Mouse (Mus musculus): ENCODE results near the gene Efcab1. TPM values are rescaled to one million over a fixed set of nuclear protein-coding genes. Genes with fewer than 3 reads are reported as not detected.
"Not testable (repeated sequence)": the region's sequence is repeated elsewhere in the genome, so short reads cannot be mapped to it uniquely, and the experiment has no call there.

Gene Efcab1
- 21.5 and 24.0 TPM in 2 replicates for polyA plus RNA-seq (2015; fragmentation: Nextera tagmentation; extraction: Ambion mirVana)

- peak; percentile 100 for ATAC-seq
- 3% methylated on average over 15 of the region's 15 CpGs for WGBS
- H3K27me3 ChIP-seq (ENCODE audit: control insufficient read depth, insufficient read depth, low read depth, low read length), result no peaks in the 10 kb centered on the region
Measured at GRCm38 (mm10) chr16:14906393-14907100, at the start of gene Efcab1. TSS of gene Efcab1 (plus strand) at chr16:14906606.

DNA sequence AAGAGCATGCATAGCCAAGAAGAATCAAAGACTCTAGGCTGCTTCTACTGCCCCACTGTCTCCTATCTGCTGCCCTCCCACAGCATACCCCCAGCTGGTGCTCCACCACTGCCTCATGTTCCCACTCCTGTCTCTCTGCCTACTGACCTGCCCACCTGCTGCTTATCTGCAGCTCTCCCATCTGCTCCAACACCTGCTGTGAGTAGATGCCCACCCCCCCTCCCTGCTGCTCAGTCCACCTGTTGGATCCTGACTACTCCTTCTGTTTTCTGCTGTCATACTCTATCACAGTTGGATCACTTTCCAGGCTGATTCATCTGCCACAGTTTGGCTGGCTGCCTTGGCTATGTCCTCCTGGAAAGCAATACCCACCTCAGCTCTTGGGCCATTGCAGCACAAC is 47.0 kb upstream of the Efcab1 start:
- Histone ChIP-seq H3K9ac (ENCODE audit: low read depth, low read length) (no peak overlapping the region), H3K27ac (ENCODE audit: low read length) (no peak overlapping the region), H3K4me1 (ENCODE audit: control insufficient read depth, insufficient read depth, low read length) (no peaks in the 10 kb centered on the region), H3K36me3 (ENCODE audit: control insufficient read depth, insufficient read depth, low read length) (no peaks in the 10 kb centered on the region), H3K27me3 (ENCODE audit: control insufficient read depth, insufficient read depth, low read depth, low read length) (no peaks in the 10 kb centered on the region), H3K9me3 (replicated peaks; ENCODE audit: control insufficient read depth, low read length, poor library complexity, severe bottlenecking) (no peaks in the 10 kb centered on the region), H3K4me2 (ENCODE audit: low read length) (no peak overlapping the region), H3K4me3 (ENCODE audit: low read depth, low read length) (no peak overlapping the region)
- ATAC-seq, result no peak

More at GRCm38 (mm10) chr16:14906393-14907100, at the start of gene Efcab1:
- Histone ChIP-seq H3K9me3 (replicated peaks; ENCODE audit: control insufficient read depth, low read length, poor library complexity, severe bottlenecking) (no peaks in the 10 kb centered on the region), H3K4me3 (ENCODE audit: low read depth, low read length) (peak within 1 kb of the TSS; percentile 38), H3K4me2 (ENCODE audit: low read length) (peak within 1 kb of the TSS; percentile 40), H3K4me1 (ENCODE audit: control insufficient read depth, insufficient read depth, low read length) (peaks cover 6% of the 10 kb centered on the region), H3K36me3 (ENCODE audit: control insufficient read depth, insufficient read depth, low read length) (no peaks in the 10 kb centered on the region), H3K27ac (ENCODE audit: low read length) (peak within 1 kb of the TSS; percentile 82), H3K9ac (ENCODE audit: low read depth, low read length) (peak within 1 kb of the TSS; percentile 6; the same call in 1 of the 2 replicates)

DNA sequence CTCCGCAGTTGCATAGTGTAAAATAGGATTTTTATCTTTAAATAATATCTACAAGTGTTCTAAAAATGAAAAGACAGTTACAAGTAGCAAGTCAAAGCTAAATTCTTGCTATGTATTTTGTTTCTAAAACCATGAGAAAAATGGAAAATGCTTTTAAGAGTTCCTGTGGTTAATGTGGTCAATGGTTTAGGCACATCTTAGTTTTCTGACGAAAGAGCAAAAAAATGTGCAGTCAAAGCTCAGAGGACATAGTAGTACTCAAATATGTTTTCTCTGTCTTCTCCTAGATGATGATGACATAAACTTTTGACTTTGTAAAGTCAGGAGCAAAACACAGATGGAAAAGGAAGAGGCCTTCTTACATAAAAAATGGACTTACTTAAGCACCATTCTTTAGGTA is 21.5 kb upstream of the Efcab1 start:
- Histone ChIP-seq H3K9me3 (replicated peaks; ENCODE audit: control insufficient read depth, low read length, poor library complexity, severe bottlenecking) (no peaks in the 10 kb centered on the region), H3K4me3 (ENCODE audit: low read depth, low read length) (no peak overlapping the region), H3K9ac (ENCODE audit: low read depth, low read length) (no peak overlapping the region), H3K4me1 (ENCODE audit: control insufficient read depth, insufficient read depth, low read length) (no peaks in the 10 kb centered on the region), H3K27me3 (ENCODE audit: control insufficient read depth, insufficient read depth, low read depth, low read length) (no peaks in the 10 kb centered on the region), H3K36me3 (ENCODE audit: control insufficient read depth, insufficient read depth, low read length) (no peaks in the 10 kb centered on the region), H3K27ac (ENCODE audit: low read length) (no peak overlapping the region), H3K4me2 (ENCODE audit: low read length) (no peak overlapping the region)
- 96% methylated on average over 2 of the region's 2 CpGs for WGBS
- ATAC-seq, result no peak

DNA sequence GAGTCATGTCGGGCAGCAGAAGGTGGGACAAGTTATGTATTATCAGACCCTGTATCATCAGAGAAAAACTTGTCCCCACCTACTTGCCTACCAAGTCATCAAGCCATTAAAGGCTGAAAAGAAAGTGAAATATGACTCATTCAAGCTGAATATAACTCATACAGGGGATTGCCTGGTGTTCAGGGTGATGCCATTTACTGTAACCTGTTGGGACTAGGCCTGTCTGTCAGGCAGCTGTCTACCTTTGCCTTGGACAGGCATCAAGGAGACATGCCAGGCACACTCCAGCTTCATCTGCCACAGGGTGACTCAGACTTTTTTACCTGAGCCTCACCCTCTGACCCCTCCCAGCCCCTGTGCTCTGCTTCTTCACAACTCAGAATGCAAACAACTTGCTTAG is 21.0 kb upstream of the Efcab1 start:
- no peaks in the 10 kb centered on the region for H3K36me3 ChIP-seq (ENCODE audit: control insufficient read depth, insufficient read depth, low read length)
- 79% methylated on average over 1 of the region's 1 CpGs for WGBS
- ATAC-seq, result no peak
- H3K27me3 ChIP-seq (ENCODE audit: control insufficient read depth, insufficient read depth, low read depth, low read length), result no peaks in the 10 kb centered on the region
- H3K4me1 ChIP-seq (ENCODE audit: control insufficient read depth, insufficient read depth, low read length), result no peaks in the 10 kb centered on the region
- H3K27ac ChIP-seq (ENCODE audit: low read length), result no peak overlapping the region
- no peak overlapping the region for H3K4me2 ChIP-seq (ENCODE audit: low read length)
- H3K4me3 ChIP-seq (ENCODE audit: low read depth, low read length), result no peak overlapping the region
- H3K9ac ChIP-seq (ENCODE audit: low read depth, low read length), result no peak overlapping the region
- no peaks in the 10 kb centered on the region for H3K9me3 ChIP-seq (replicated peaks; ENCODE audit: control insufficient read depth, low read length, poor library complexity, severe bottlenecking)

DNA sequence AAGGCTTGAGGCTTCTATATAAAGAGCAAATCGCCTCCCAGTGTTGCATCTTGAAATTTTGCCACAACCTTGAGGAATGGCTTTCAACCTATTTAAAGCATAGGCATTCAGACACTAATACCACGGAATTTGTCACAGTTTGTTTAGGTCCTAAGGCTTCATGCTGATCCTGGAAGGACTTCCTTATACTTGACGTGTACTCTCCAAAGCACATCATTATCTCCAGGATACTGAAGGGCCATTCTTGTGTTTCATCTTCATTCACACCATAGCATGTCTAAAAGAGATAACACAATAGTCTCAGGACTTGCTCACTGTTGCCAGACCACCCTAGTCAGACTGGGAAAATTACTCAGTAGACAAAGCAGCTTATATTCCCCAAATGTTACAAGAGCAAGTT is 13.9 kb upstream of the Efcab1 start:
- no peak overlapping the region for H3K4me3 ChIP-seq (ENCODE audit: low read depth, low read length)
- no peak overlapping the region for H3K4me2 ChIP-seq (ENCODE audit: low read length)
- no peaks in the 10 kb centered on the region for H3K9me3 ChIP-seq (replicated peaks; ENCODE audit: control insufficient read depth, low read length, poor library complexity, severe bottlenecking)
- H3K36me3 ChIP-seq (ENCODE audit: control insufficient read depth, insufficient read depth, low read length), result no peaks in the 10 kb centered on the region
- no peak overlapping the region for H3K9ac ChIP-seq (ENCODE audit: low read depth, low read length)
- 56% methylated on average over 3 of the region's 3 CpGs for WGBS
- H3K4me1 ChIP-seq (ENCODE audit: control insufficient read depth, insufficient read depth, low read length), result no peaks in the 10 kb centered on the region
- no peak overlapping the region for H3K27ac ChIP-seq (ENCODE audit: low read length)
- no peak for ATAC-seq
- no peaks in the 10 kb centered on the region for H3K27me3 ChIP-seq (ENCODE audit: control insufficient read depth, insufficient read depth, low read depth, low read length)

DNA sequence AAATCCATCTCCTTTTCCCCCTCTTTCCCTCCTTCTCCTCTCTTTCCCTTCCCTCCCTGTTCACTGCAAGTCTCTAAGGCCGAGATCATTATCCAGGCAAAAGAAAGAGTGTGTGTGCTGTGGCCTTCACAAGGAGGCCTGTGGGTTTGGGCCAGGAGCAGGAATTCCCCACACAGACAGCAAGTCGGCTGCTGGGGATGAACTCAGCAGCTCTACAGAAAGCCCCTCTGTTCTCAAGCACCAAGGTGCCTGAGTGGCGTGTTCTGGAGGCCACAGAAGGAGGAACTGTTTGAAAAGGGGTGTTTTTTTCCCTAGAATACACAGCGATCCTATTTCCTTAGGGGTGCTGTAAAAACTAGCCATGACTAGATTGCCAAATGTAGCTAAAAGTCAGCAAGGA is 12.5 kb upstream of the Efcab1 start:
- no peaks in the 10 kb centered on the region for H3K27me3 ChIP-seq (ENCODE audit: control insufficient read depth, insufficient read depth, low read depth, low read length)
- H3K4me1 ChIP-seq (ENCODE audit: control insufficient read depth, insufficient read depth, low read length), result no peaks in the 10 kb centered on the region
- H3K27ac ChIP-seq (ENCODE audit: low read length), result no peak overlapping the region
- H3K4me3 ChIP-seq (ENCODE audit: low read depth, low read length), result no peak overlapping the region
- 67% methylated on average over 4 of the region's 4 CpGs for WGBS
- no peak overlapping the region for H3K4me2 ChIP-seq (ENCODE audit: low read length)
- H3K9ac ChIP-seq (ENCODE audit: low read depth, low read length), result no peak overlapping the region
- ATAC-seq, result no peak
- no peaks in the 10 kb centered on the region for H3K36me3 ChIP-seq (ENCODE audit: control insufficient read depth, insufficient read depth, low read length)
- H3K9me3 ChIP-seq (replicated peaks; ENCODE audit: control insufficient read depth, low read length, poor library complexity, severe bottlenecking), result no peaks in the 10 kb centered on the region

DNA sequence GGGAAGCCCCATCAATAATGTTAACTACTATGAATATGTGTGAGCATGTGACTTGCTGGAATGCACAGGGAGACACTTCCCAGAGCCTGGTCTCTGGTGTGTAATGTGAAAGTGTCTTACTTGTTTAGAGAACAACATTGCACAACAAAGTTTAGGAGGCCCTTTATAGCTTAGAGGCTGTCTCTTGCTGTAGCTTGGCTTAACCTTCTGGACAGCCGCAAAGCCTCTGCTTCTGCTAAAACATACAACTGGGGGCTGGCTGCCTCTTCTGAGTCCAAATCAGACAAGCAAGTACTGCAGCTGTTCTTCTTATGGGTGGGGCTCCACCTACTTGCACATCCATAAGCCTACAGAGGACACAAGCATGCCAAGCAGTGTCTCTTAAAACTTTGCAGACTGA is 11.7 kb upstream of the Efcab1 start:
- H3K4me2 ChIP-seq (ENCODE audit: low read length), result no peak overlapping the region
- WGBS, result 100% methylated on average over 1 of the region's 1 CpGs

DNA sequence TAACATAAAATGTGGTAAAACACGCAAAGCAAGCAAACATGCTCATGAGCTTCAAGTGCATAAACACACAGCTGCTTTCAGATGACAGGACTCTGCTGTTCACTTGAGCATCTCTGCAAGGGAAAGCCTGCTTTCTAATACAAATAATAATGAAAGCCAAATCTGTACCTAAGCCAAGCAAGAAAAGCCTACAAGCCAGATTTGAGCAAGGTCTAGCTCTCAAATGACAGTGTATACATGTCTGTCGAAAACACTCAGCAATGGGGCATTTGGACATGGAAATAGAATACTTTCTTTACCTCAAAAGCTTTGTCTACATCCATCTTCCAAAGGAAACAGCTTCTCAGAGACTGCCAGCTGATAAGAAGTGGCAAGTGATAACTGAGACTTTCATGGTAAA is 10.9 kb upstream of the Efcab1 start:
- no peak overlapping the region for H3K4me3 ChIP-seq (ENCODE audit: low read depth, low read length)
- H3K9me3 ChIP-seq (replicated peaks; ENCODE audit: control insufficient read depth, low read length, poor library complexity, severe bottlenecking), result no peaks in the 10 kb centered on the region
- H3K9ac ChIP-seq (ENCODE audit: low read depth, low read length), result no peak overlapping the region
- no peak for ATAC-seq
- no peaks in the 10 kb centered on the region for H3K4me1 ChIP-seq (ENCODE audit: control insufficient read depth, insufficient read depth, low read length)
- WGBS, result 91% methylated on average over 2 of the region's 2 CpGs
- no peak overlapping the region for H3K27ac ChIP-seq (ENCODE audit: low read length)
- no peaks in the 10 kb centered on the region for H3K36me3 ChIP-seq (ENCODE audit: control insufficient read depth, insufficient read depth, low read length)
- no peak overlapping the region for H3K4me2 ChIP-seq (ENCODE audit: low read length)
- no peaks in the 10 kb centered on the region for H3K27me3 ChIP-seq (ENCODE audit: control insufficient read depth, insufficient read depth, low read depth, low read length)

More for the DNA sequence above, 11.7 kb upstream of the Efcab1 start:
- Histone ChIP-seq H3K27ac (ENCODE audit: low read length) (no peak overlapping the region), H3K27me3 (ENCODE audit: control insufficient read depth, insufficient read depth, low read depth, low read length) (no peaks in the 10 kb centered on the region), H3K36me3 (ENCODE audit: control insufficient read depth, insufficient read depth, low read length) (no peaks in the 10 kb centered on the region), H3K4me3 (ENCODE audit: low read depth, low read length) (no peak overlapping the region), H3K9me3 (replicated peaks; ENCODE audit: control insufficient read depth, low read length, poor library complexity, severe bottlenecking) (no peaks in the 10 kb centered on the region), H3K9ac (ENCODE audit: low read depth, low read length) (no peak overlapping the region), H3K4me1 (ENCODE audit: control insufficient read depth, insufficient read depth, low read length) (no peaks in the 10 kb centered on the region)
- ATAC-seq, result no peak

DNA sequence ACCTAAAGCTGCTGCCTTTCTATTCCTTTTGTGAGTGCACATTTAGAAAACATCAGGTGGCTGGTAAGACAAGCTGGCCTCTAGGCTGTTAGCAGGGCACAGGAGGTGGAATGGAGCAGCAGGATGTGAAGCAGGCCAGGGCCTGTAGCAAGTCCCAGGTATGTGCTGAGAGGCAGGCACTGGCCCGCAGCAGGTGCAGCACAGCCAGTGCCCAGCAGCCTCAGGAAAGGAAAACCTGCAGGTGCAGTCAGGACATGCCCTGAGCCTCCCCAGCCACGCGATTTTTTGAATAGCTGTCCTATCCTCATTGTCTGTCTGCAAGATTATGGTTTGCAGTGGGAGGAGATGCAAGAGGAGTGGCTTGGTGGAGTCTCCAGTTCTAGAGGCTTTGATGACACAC is 24.3 kb downstream of the Efcab1 start:
- H3K9me3 ChIP-seq (replicated peaks; ENCODE audit: control insufficient read depth, low read length, poor library complexity, severe bottlenecking); H3K27ac ChIP-seq (ENCODE audit: low read length); H3K4me2 ChIP-seq (ENCODE audit: low read length); H3K4me1 ChIP-seq (ENCODE audit: control insufficient read depth, insufficient read depth, low read length); H3K4me3 ChIP-seq (ENCODE audit: low read depth, low read length); ATAC-seq; H3K36me3 ChIP-seq (ENCODE audit: control insufficient read depth, insufficient read depth, low read length); H3K9ac ChIP-seq (ENCODE audit: low read depth, low read length); H3K27me3 ChIP-seq (ENCODE audit: control insufficient read depth, insufficient read depth, low read depth, low read length): not testable (repeated sequence)
- 56% methylated on average over 3 of the region's 3 CpGs for WGBS
